Comparison of ENCODE assay signal across 23 mouse cellular contexts in genomic region chr3:126292259-126292658, GRCm38 (mm10).
DNase-seq lines count a peak whose midpoint lies in the region; ATAC-seq and TF ChIP-seq lines count a peak whose summit lies in the region.
"Had no signal": no experiment of that assay in that cellular context is flagged by ENCODE, and none has a peak within 500 bp of the region (broad histone marks: within the 10 kb centered on the region; RNA-seq: fewer than 3 reads in every experiment).

No protein-coding gene starts in this region.

- H3K27me3 ChIP-seq in heart, embryonic 13.5 days (replicated peaks), result no peaks in the 10 kb centered on the region
- no peaks in the 10 kb centered on the region for H3K27me3 ChIP-seq in heart, embryonic 10.5 days (ENCODE audit: insufficient read depth, poor library complexity, severe bottlenecking)
- no peaks in the 10 kb centered on the region for H3K27me3 ChIP-seq in C2C12 (ENCODE audit: control insufficient read depth, insufficient read depth, insufficient read length)
- H3K27me3 ChIP-seq: CH12.LX; limb, embryonic 15.5 days; liver, embryonic 15.5 days; megakaryocyte, embryonic 14.5 days; midbrain, embryonic 15.5 days had no signal

- ATAC-seq in heart, embryonic 13.5 days (ENCODE audit: extremely low read depth, insufficient number of reproducible peaks, low FRiP score, low TSS enrichment), result no peak
- ATAC-seq: forebrain, postnatal 0 days; hindbrain, postnatal 0 days; intestine, postnatal 0 days; midbrain, embryonic 15.5 days had no signal

- H3K4me3 ChIP-seq in heart, embryonic 13.5 days, result no peak overlapping the region
- H3K4me3 ChIP-seq in heart, embryonic 10.5 days, result no peak overlapping the region
- no peak overlapping the region for H3K4me3 ChIP-seq in C2C12 (ENCODE audit: insufficient read depth, poor library complexity, severe bottlenecking)
- H3K4me3 ChIP-seq: forebrain, embryonic 10.5 days; limb, embryonic 15.5 days; liver, embryonic 15.5 days; megakaryocyte, embryonic 14.5 days; midbrain, embryonic 15.5 days had no signal

- no peaks in the 10 kb centered on the region for H3K79me2 ChIP-seq in C2C12 (ENCODE audit: control insufficient read depth, insufficient read depth)

- TF ChIP-seq CTCF in C2C12 (IDR thresholded peaks at IDR 0.05; ENCODE audit: control insufficient read depth, insufficient read depth, insufficient read length), result no peak

- no peak overlapping the region for H3ac ChIP-seq in C2C12 (ENCODE audit: control insufficient read depth, insufficient read length, low read depth)

- H3K4me2 ChIP-seq in heart, embryonic 13.5 days, result no peak overlapping the region
- H3K4me2 ChIP-seq: limb, embryonic 15.5 days; liver, embryonic 15.5 days; midbrain, embryonic 15.5 days had no signal

- no peak for DNase-seq in heart, embryonic 10.5 days (ENCODE audit: low spot score)
- peak; percentile 96 for DNase-seq in 3T3-L1 (ENCODE audit: low read depth, low spot score)
- DNase-seq in fibroblast of lung, adult 2 months (ENCODE audit: low read depth), result peak; percentile 62
- DNase-seq in layer of hippocampus, adult 8-10 months (ENCODE audit: low spot score in 2 of 2), result no peak
- no peak for DNase-seq in testis, postnatal 14 days (ENCODE audit: low spot score)
- DNase-seq: adrenal gland, postnatal 14 days; cerebellum, adult 11-12 months; cerebellum, postnatal 25 days; embryo, embryonic 11 days; forebrain, postnatal 0 days; lung, postnatal 10 days; right cerebral cortex, postnatal 4 days; thymus, postnatal 14 days had no signal

- 55% methylated on average over 5 of the region's 5 CpGs for WGBS in heart, embryonic 13.5 days
- WGBS in heart, embryonic 10.5 days, result 71% methylated on average over 5 of the region's 5 CpGs

- H3K9me3 ChIP-seq in heart, embryonic 13.5 days, result no peaks in the 10 kb centered on the region
- H3K9me3 ChIP-seq in heart, embryonic 10.5 days, result no peaks in the 10 kb centered on the region
- H3K9me3 ChIP-seq: forebrain, embryonic 10.5 days; limb, embryonic 15.5 days; liver, embryonic 15.5 days; midbrain, embryonic 15.5 days had no signal

- H3K79me3 ChIP-seq in C2C12 (ENCODE audit: low read depth), result no peaks in the 10 kb centered on the region

- H3K9ac ChIP-seq in heart, embryonic 13.5 days, result no peak overlapping the region
- H3K9ac ChIP-seq: forebrain, postnatal 0 days; limb, embryonic 15.5 days; liver, embryonic 15.5 days; midbrain, embryonic 15.5 days had no signal

- no peaks in the 10 kb centered on the region for H3K36me3 ChIP-seq in heart, embryonic 13.5 days
- no peaks in the 10 kb centered on the region for H3K36me3 ChIP-seq in heart, embryonic 10.5 days
- H3K36me3 ChIP-seq in C2C12 (ENCODE audit: control insufficient read depth, insufficient read depth), result no peaks in the 10 kb centered on the region
- H3K36me3 ChIP-seq: forebrain, embryonic 10.5 days; limb, embryonic 15.5 days; liver, embryonic 15.5 days; midbrain, embryonic 15.5 days had no signal

- peak overlapping the region; percentile 22; the same call in 1 of the 2 replicates for H3K27ac ChIP-seq in heart, embryonic 13.5 days (replicated peaks)
- H3K27ac ChIP-seq in heart, embryonic 10.5 days, result no peak overlapping the region
- H3K27ac ChIP-seq: forebrain, embryonic 10.5 days; hindbrain, postnatal 0 days; limb, embryonic 15.5 days; liver, embryonic 15.5 days; midbrain, embryonic 15.5 days had no signal

- no peaks in the 10 kb centered on the region for H3K4me1 ChIP-seq in heart, embryonic 13.5 days
- H3K4me1 ChIP-seq in heart, embryonic 10.5 days, result no peaks in the 10 kb centered on the region
- H3K4me1 ChIP-seq: forebrain, embryonic 10.5 days; limb, embryonic 15.5 days; liver, embryonic 15.5 days; megakaryocyte, embryonic 14.5 days; midbrain, embryonic 15.5 days had no signal

TF ChIP-seq in C2C12, 6 proteins besides CTCF, POLR2A, EP300 and RAD21:
- TF ChIP-seq FOSL1 (IDR thresholded peaks at IDR 0.05; ENCODE audit: insufficient read depth, low read length, poor library complexity, severe bottlenecking), result peak; percentile 92
- TF ChIP-seq USF1 (IDR thresholded peaks at IDR 0.05; ENCODE audit: low read depth), result no peak

Comparison
In these comparisons a context has a peak if more than half of its experiments do, and no peak if none do; other contexts are left out.
1. DNase-seq: peak in 3T3-L1 (single experiment) and fibroblast of lung, adult 2 months (single experiment); none in heart, embryonic 10.5 days (single experiment), layer of hippocampus, adult 8-10 months (0 of 2) and testis, postnatal 14 days (single experiment).